Mouse (Mus musculus): ENCODE measurements around the gene Olfr816. TPM values are rescaled to one million over a fixed set of nuclear protein-coding genes. Genes with fewer than 3 reads are reported as not detected.
"Not testable (repeated sequence)": the region's sequence is repeated elsewhere in the genome, so short reads cannot be mapped to it uniquely, and the experiment has no call there.

The Olfr816 gene
- polyA plus RNA-seq (2012; rRNA removed), result not detected in 2 replicates

GRCm38 (mm10) chr10:129915497-129915896 is at the start of gene Olfr816:
Gene Olfr816 (minus strand): TSS chr10:129915597.
- no peak for DNase-seq (ENCODE audit: low read depth)

- DNase-seq (ENCODE audit: low read depth), result no peak
Measured at GRCm38 (mm10) chr10:129949000-129949399, 33.6 kb upstream of the Olfr816 start, which contains the start of gene Olfr818. Gene Olfr818 (minus strand): TSS chr10:129949100.

- DNase-seq (ENCODE audit: low read depth), result not testable (repeated sequence)
Measured at GRCm38 (mm10) chr10:129905767-129906166, 9.6 kb downstream of the Olfr816 start, which contains the start of gene Olfr815. Gene Olfr815 (minus strand): TSS chr10:129905867.

GRCm38 (mm10) chr10:129885934-129886333 is 29.5 kb downstream of the Olfr816 start:
- DNase-seq (ENCODE audit: low read depth), result no peak

- not testable (repeated sequence) for DNase-seq (ENCODE audit: low read depth)
Measured at GRCm38 (mm10) chr10:129885496-129885895, 29.9 kb downstream of the Olfr816 start.

- DNase-seq (ENCODE audit: low read depth), result not testable (repeated sequence)
Measured at GRCm38 (mm10) chr10:129879751-129880150, 35.6 kb downstream of the Olfr816 start, which contains the start of gene Olfr814. Gene Olfr814 (minus strand): TSS chr10:129879851.

Other genes starting within 250 kb of the Olfr816 start
- gene Olfr801, start 241.7 kb downstream of the Olfr816 start, polyA plus RNA-seq (2012; rRNA removed), result not detected in 2 replicates
- gene Olfr802, start 227.4 kb downstream of the Olfr816 start, polyA plus RNA-seq (2012; rRNA removed), result not detected in 2 replicates
- gene Olfr803, start 221.3 kb downstream of the Olfr816 start, polyA plus RNA-seq (2012; rRNA removed), result not detected in 2 replicates
- not detected in 2 replicates for gene Olfr804, start 212.4 kb downstream of the Olfr816 start, polyA plus RNA-seq (2012; rRNA removed)
- not detected in 2 replicates for gene Olfr805, start 186.2 kb downstream of the Olfr816 start, polyA plus RNA-seq (2012; rRNA removed)
- not detected in 2 replicates for gene Olfr806, start 173.7 kb downstream of the Olfr816 start, polyA plus RNA-seq (2012; rRNA removed)
- not detected in 2 replicates for gene Olfr807, start 157.8 kb downstream of the Olfr816 start, polyA plus RNA-seq (2012; rRNA removed)
- not detected in 2 replicates for gene Olfr808, start 150.1 kb downstream of the Olfr816 start, polyA plus RNA-seq (2012; rRNA removed)
- gene Olfr809, start 141.0 kb downstream of the Olfr816 start, polyA plus RNA-seq (2012; rRNA removed), result not detected in 2 replicates
- not detected in 2 replicates for gene Olfr810, start 120.7 kb downstream of the Olfr816 start, polyA plus RNA-seq (2012; rRNA removed)
- gene Olfr811, start 111.2 kb downstream of the Olfr816 start, polyA plus RNA-seq (2012; rRNA removed), result not detected in 2 replicates
- not detected in 2 replicates for gene Olfr812, start 69.5 kb downstream of the Olfr816 start, polyA plus RNA-seq (2012; rRNA removed)
- gene Olfr813, start 60.2 kb downstream of the Olfr816 start, polyA plus RNA-seq (2012; rRNA removed), result not detected in 2 replicates
- not detected in 2 replicates for gene Olfr814, start 35.7 kb downstream of the Olfr816 start, polyA plus RNA-seq (2012; rRNA removed)
- gene Olfr815, start 9.7 kb downstream of the Olfr816 start, polyA plus RNA-seq (2012; rRNA removed), result not detected in 2 replicates
- not detected in 2 replicates for gene Olfr818, start 33.5 kb upstream of the Olfr816 start, polyA plus RNA-seq (2012; rRNA removed)
- not detected in 2 replicates for gene Olfr819, start 51.7 kb upstream of the Olfr816 start, polyA plus RNA-seq (2012; rRNA removed)
- gene Olfr247, start 60.5 kb upstream of the Olfr816 start, polyA plus RNA-seq (2012; rRNA removed), result not detected in 2 replicates
- gene Gm10310, start 69.5 kb upstream of the Olfr816 start, polyA plus RNA-seq (2012; rRNA removed), result not detected in 2 replicates
- gene Olfr820, start 97.0 kb upstream of the Olfr816 start, polyA plus RNA-seq (2012; rRNA removed), result not detected in 2 replicates
- gene Olfr821, start 114.8 kb upstream of the Olfr816 start, polyA plus RNA-seq (2012; rRNA removed), result not detected in 2 replicates
- gene Olfr822, start 155.6 kb upstream of the Olfr816 start, polyA plus RNA-seq (2012; rRNA removed), result not detected in 2 replicates
- gene Olfr823, start 199.8 kb upstream of the Olfr816 start, polyA plus RNA-seq (2012; rRNA removed), result not detected in 2 replicates
- not detected in 2 replicates for gene Olfr824, start 214.4 kb upstream of the Olfr816 start, polyA plus RNA-seq (2012; rRNA removed)